Mouse (Mus musculus) olfactory bulb, adult 2 months (tissue): ENCODE results near the gene Mettl2. TPM values are rescaled to one million over a fixed set of nuclear protein-coding genes. Genes with fewer than 3 reads are reported as not detected.
A peak's percentile ranks its signal among the peaks of the same experiment; 100 is the strongest.

Experiments
- H3K27ac ChIP-seq: fragments of 200-500 bp; 2 replicates; pipeline ENCODE4 v1.5.1; 2012; ENCODE audit warnings: low read depth, low read length; ENCODE audit not compliant: insufficient read depth
- H3K4me1 ChIP-seq: fragments of 200-500 bp; 2 replicates; pipeline ENCODE4 v1.6.1; 2012; ENCODE audit warnings: low read length; ENCODE audit not compliant: control insufficient read depth, insufficient read depth
- H3K4me3 ChIP-seq: fragments of 200-500 bp; 2 replicates; pipeline ENCODE4 v1.5.1; 2012; ENCODE audit warnings: mild to moderate bottlenecking, low read depth, low read length, moderate library complexity; ENCODE audit not compliant: insufficient read depth
- CTCF ChIP-seq: fragments of 200-500 bp; IDR thresholded peaks from 2 replicates; pipeline ENCODE4 v1.5.1; 2012; ENCODE audit warnings: low read depth, mild to moderate bottlenecking, low read length, moderate library complexity; ENCODE audit not compliant: insufficient read depth
- POLR2A ChIP-seq: fragments of 200-500 bp; IDR thresholded peaks from 2 replicates; pipeline ENCODE4 v1.6.1; 2012; ENCODE audit warnings: mild to moderate bottlenecking, low read depth, low read length, moderate library complexity; ENCODE audit not compliant: insufficient read depth
- WGBS: fragments of 180-500 bp; shearing (Covaris S2); methylation state at CpG from one replicate; pipeline ENCODE4 v1.1.7; 2018; 5-methylcytosine and 5-hydroxymethylcytosine counted together
- polyA plus RNA-seq: library from polyadenylated mRNA; stranded (reverse); fragments of >200 nt; gene quantifications from 2 replicates; pipeline ENCODE4 v1.2.4, GENCODE M21; 2012; ENCODE audit warnings: low replicate concordance; ENCODE audit not compliant: missing spikeins, insufficient read depth, insufficient read length

The Mettl2 gene
- polyA plus RNA-seq, 1 experiment, result not detected

DNA sequence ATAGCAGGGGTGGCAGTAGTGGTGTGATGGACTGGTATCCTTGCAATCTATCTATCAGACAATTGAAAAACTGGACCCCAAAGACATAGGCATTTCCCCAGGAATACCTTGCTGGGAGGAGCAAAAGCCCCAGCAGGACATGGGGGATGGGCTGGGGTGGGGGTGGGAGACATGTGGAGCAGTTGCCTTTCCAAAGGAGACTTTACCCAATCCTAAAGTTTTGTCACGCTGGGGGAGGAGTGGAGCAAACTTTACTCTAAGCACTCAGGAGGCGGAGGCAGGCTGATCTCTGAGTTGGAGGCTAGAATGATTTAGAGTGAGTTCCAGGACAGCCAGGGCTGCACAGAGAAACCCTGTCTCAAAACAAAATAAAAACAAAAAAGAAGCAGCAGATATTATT lies 35.2 kb downstream of the Mettl2 start:
- Histone ChIP-seq H3K4me3 (no peak overlapping the region), H3K4me1 (no peaks in the 10 kb centered on the region), H3K27ac (no peak overlapping the region)
- no peak for TF ChIP-seq POLR2A
- TF ChIP-seq CTCF, result no peak
- 94% methylated on average over 2 of the region's 2 CpGs for WGBS

GRCm38 (mm10) chr11:105164516-105165510 lies 38.6 kb downstream of the Mettl2 start:
- Histone ChIP-seq H3K4me1 (no peaks in the 10 kb centered on the region), H3K4me3 (no peak overlapping the region), H3K27ac (no peak overlapping the region)
- no peak for TF ChIP-seq CTCF
- no peak for TF ChIP-seq POLR2A
- WGBS, result 89% methylated on average over 69 of the region's 69 CpGs

GRCm38 (mm10) chr11:105166780-105167179 lies 40.6 kb downstream of the Mettl2 start:
- Histone ChIP-seq H3K27ac (no peak overlapping the region), H3K4me3 (no peak overlapping the region), H3K4me1 (no peaks in the 10 kb centered on the region)
- WGBS, result 96% methylated on average over 10 of the region's 10 CpGs
- no peak for TF ChIP-seq POLR2A

DNA sequence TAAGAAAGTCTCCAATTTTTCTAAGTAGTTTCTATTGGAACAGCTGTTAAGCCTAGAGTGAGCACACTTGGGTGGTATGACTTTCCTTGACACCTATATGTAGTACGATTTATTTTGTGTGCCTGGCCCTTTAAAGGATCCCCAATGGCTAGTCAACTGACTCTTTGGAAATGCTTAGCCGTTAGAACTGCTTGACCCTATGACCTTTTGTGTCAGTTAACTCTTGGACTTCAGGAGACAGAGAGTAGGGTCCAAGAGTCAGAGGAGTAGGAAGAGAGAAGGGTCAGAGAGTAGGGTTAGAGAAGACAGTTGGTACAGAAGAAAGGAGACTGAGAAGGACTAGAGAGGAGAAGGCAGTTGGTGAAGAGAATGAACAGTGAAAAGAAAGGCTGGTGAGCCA lies 52.3 kb downstream of the Mettl2 start, which contains the start of gene Tlk2:
Gene Tlk2 (plus strand): TSS at position 292 of the 400 bp plus-strand sequence.
- H3K4me3 ChIP-seq, result no peak within 1 kb of the TSS
- no peak within 1 kb of the TSS for H3K27ac ChIP-seq
- H3K4me1 ChIP-seq, result peaks cover 7% of the 10 kb centered on the region; the same call in 1 of the 2 replicates
- TF ChIP-seq CTCF, result no peak
- 59% methylated on average over 2 of the region's 2 CpGs for WGBS

- no peak overlapping the region for H3K27ac ChIP-seq
- peaks cover 7% of the 10 kb centered on the region; the same call in 1 of the 2 replicates for H3K4me1 ChIP-seq
- no peak for TF ChIP-seq POLR2A
- H3K4me3 ChIP-seq, result no peak overlapping the region
- 71% methylated on average over 4 of the region's 4 CpGs for WGBS
Observed at GRCm38 (mm10) chr11:105179523-105179922, 53.3 kb downstream of the Mettl2 start.

GRCm38 (mm10) chr11:105180471-105181091 lies 54.4 kb downstream of the Mettl2 start:
- TF ChIP-seq POLR2A, result no peak
- TF ChIP-seq CTCF, result no peak
- Histone ChIP-seq H3K4me1 (peaks cover 7% of the 10 kb centered on the region; the same call in 1 of the 2 replicates), H3K27ac (peak overlapping the region; percentile 76), H3K4me3 (peak overlapping the region; percentile 96)
- under 1% methylated on average over 35 of the region's 35 CpGs for WGBS

DNA sequence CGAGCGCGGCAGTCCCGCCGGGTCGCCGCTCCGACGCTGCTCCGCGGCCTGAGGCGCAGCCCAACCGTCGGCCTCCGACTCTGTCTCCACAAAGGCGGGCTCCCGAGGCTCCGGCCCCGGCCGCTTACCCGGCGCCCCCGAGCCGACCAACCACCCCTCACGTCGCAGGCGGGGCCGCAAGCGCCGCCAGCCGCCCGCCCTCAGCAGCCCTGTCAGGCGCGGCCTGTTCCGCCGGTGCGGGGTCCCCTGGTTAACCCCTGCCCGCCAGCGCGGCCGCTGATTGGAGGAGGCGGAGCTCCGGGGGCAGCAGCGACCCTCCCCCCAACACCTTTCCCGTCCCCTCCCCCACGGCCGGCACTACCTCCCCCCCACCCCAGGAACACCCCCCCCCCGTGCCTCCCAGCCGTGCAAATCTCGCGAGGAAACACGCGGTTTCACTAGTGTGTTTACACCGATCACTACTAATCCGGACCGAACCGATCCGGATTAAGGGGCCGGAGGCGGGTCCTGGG lies 55.0 kb downstream of the Mettl2 start:
- peak overlapping the region; percentile 76 for H3K27ac ChIP-seq
- peaks cover 7% of the 10 kb centered on the region; the same call in 1 of the 2 replicates for H3K4me1 ChIP-seq
- H3K4me3 ChIP-seq, result peak overlapping the region; percentile 96
- no peak for TF ChIP-seq CTCF
- peak; percentile 66 for TF ChIP-seq POLR2A
- WGBS, result under 1% methylated on average over 59 of the region's 60 CpGs

- Histone ChIP-seq H3K4me1 (peaks cover 7% of the 10 kb centered on the region; the same call in 1 of the 2 replicates), H3K27ac (peak overlapping the region; percentile 43), H3K4me3 (peak overlapping the region; percentile 96)
- no peak for TF ChIP-seq CTCF
- no peak for TF ChIP-seq POLR2A
- 2% methylated on average over 84 of the region's 89 CpGs for WGBS
Observed at GRCm38 (mm10) chr11:105181689-105182460, 55.6 kb downstream of the Mettl2 start.
